Mouse (Mus musculus) kidney, adult 2 months (tissue): ENCODE measurements around the gene 4930444G20Rik. TPM values are rescaled to one million over a fixed set of nuclear protein-coding genes. Genes with fewer than 3 reads are reported as not detected.
"Not testable (repeated sequence)": the region's sequence is repeated elsewhere in the genome, so short reads cannot be mapped to it uniquely, and the experiment has no call there.

Experiments used
- DNase-seq: peaks from one replicate; pipeline ENCODE4 v3.0.0; 2021
- H3K27ac ChIP-seq: fragments of 200-500 bp; 2 replicates; pipeline ENCODE4 v1.5.1; 2012; ENCODE audit warnings: low read depth, low read length, control low read depth, inconsistent platforms; ENCODE audit not compliant: insufficient read depth
- H3K27me3 ChIP-seq: fragments of 200-500 bp; replicated peaks from 2 replicates; pipeline ENCODE4 v1.6.1; 2012; ENCODE audit warnings: mild to moderate bottlenecking, moderate library complexity, low read length, inconsistent platforms; ENCODE audit not compliant: control insufficient read depth, insufficient read depth
- H3K36me3 ChIP-seq: fragments of 200-500 bp; 2 replicates; pipeline ENCODE4 v1.6.1; 2012; ENCODE audit warnings: mild to moderate bottlenecking, moderate library complexity, low read length, inconsistent platforms; ENCODE audit not compliant: control insufficient read depth, insufficient read depth
- H3K4me1 ChIP-seq: fragments of 200-500 bp; 2 replicates; pipeline ENCODE4 v1.6.1; 2011; ENCODE audit warnings: low read length; ENCODE audit not compliant: control insufficient read depth, insufficient read depth
- H3K4me3 ChIP-seq: fragments of 200-500 bp; 2 replicates; pipeline ENCODE4 v1.5.1; 2011; ENCODE audit warnings: mild to moderate bottlenecking, low read depth, low read length, control low read depth; ENCODE audit not compliant: insufficient read depth
- CTCF ChIP-seq: fragments of 200-500 bp; conservative IDR thresholded peaks from 2 replicates; pipeline ENCODE4 v1.5.1; 2011; ENCODE audit warnings: low read depth, mild to moderate bottlenecking, control low read depth, low read length, moderate library complexity, mixed read lengths; ENCODE audit not compliant: insufficient read depth, insufficient read length
- POLR2A ChIP-seq: fragments of 200-500 bp; IDR thresholded peaks from one replicate; pipeline ENCODE4 v1.6.1; 2011; ENCODE audit warnings: low read depth, low read length, control low read depth
- WGBS: fragments of 180-500 bp; shearing (Covaris S2); methylation state at CpG from one replicate; pipeline ENCODE4 v1.1.7; 2018; 5-methylcytosine and 5-hydroxymethylcytosine counted together
- polyA plus RNA-seq: library from polyadenylated mRNA; depleted of rRNA; stranded (reverse); fragments of >200 nt; gene quantifications from 2 replicates; pipeline ENCODE4 v1.2.3, GENCODE M21; 2012; rRNA removed

Gene 4930444G20Rik
- polyA plus RNA-seq, 1 experiment = not detected

DNA sequence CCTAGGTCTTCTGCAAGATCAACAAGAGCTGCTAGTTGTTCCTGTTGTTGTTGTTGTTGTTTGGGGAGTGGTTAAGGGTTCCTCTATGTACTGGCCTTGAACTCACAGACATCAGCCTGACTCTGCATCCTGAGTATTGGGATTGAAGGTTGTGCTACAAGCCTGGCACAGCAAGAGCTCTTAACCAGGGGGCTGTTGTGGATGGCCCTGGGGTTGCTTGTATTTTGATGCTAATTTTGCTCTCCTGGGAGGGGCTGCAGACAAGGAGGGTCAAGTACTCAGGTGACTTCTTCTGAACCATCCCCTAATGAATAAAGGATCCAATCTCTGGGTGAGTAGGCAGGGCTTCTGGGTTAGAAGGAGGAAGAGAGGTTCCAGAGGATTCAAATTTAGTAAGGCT is 12.6 kb downstream of the 4930444G20Rik start:
- H3K27ac ChIP-seq = no peak overlapping the region
- no peak for DNase-seq
- no peaks in the 10 kb centered on the region for H3K36me3 ChIP-seq
- H3K4me1 ChIP-seq = no peaks in the 10 kb centered on the region
- TF ChIP-seq CTCF (no peak), POLR2A (no peak)
- H3K4me3 ChIP-seq = no peak overlapping the region
- no peaks in the 10 kb centered on the region for H3K27me3 ChIP-seq

DNA sequence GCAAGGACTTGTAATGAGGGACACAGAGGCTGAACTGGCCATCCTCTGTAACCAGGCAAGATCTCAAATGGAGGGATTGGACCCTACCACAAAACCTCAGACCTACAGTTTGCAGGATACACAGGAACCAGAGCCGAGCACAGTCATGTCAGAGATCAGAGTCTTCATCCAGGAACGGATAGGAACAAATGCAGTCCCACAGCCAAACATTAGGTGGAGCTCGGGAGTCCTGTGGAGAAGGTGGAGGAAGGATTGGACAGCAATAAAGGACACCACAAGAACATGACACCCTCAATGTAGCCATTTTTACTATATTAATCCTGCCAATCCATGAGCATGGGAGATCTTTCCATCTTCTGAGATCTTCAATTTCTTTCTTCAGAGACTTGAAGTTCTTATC is 31.6 kb downstream of the 4930444G20Rik start:
- DNase-seq = peak; percentile 65
- WGBS = 3% methylated on average over 3 of the region's 3 CpGs
- H3K4me3 ChIP-seq, H3K27ac ChIP-seq, H3K36me3 ChIP-seq, H3K4me1 ChIP-seq, H3K27me3 ChIP-seq: not testable (repeated sequence)
- TF ChIP-seq CTCF = peak; percentile 67

DNA sequence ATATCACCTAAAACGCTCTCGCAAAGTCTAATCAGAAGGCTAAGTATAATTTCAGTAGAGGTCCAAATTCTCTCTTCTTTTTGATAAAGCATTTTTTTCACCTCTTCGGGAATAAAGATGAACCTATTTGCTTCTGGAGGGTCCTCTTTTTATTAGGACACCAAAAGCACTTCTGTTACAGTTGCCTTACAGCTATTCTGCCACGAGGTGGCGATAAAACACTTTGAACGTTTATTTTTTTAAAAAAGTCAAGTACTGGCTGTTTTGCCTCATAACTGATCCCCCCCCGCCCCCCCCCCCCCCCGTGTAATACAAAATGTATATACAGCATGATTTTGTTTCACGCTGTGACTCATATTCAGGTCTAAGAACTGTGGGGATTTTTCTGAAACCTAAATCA is 33.6 kb downstream of the 4930444G20Rik start:
- Histone ChIP-seq H3K4me1 (no peaks in the 10 kb centered on the region), H3K4me3 (no peak overlapping the region), H3K27me3 (no peaks in the 10 kb centered on the region), H3K36me3 (no peaks in the 10 kb centered on the region), H3K27ac (no peak overlapping the region)
- TF ChIP-seq POLR2A (no peak), CTCF (no peak)
- 12% methylated on average over 9 of the region's 9 CpGs for WGBS
- peak; percentile 37 for DNase-seq

DNA sequence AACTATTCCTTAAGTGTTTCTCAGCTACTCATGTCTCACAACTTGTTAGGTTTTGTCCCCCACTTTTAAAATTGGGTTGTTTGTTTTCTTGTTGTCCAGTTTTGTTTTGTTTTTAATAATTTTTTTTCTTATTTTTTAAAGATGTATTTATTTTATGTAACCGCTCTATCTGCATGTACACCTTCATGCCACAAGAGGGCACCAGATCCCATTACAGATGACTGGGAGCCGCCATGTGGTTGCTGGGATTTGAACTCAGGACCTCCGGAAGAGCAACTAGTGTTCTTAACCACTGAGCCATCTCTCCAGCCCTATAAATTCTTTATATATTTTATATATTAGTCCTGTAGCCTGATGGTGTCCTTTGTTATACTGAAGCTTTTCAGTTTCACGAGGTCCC is 49.3 kb downstream of the 4930444G20Rik start:
- no peak for DNase-seq
- Histone ChIP-seq H3K4me1 (peaks cover 4% of the 10 kb centered on the region; the same call in 1 of the 2 replicates), H3K27me3 (no peaks in the 10 kb centered on the region), H3K4me3 (no peak overlapping the region), H3K27ac (no peak overlapping the region), H3K36me3 (no peaks in the 10 kb centered on the region)
- WGBS = 98% methylated on average over 4 of the region's 4 CpGs
- no peak for TF ChIP-seq POLR2A
- TF ChIP-seq CTCF = 0 out of 2 replicates have a peak, but pooled peaks have one; percentile 17

DNA sequence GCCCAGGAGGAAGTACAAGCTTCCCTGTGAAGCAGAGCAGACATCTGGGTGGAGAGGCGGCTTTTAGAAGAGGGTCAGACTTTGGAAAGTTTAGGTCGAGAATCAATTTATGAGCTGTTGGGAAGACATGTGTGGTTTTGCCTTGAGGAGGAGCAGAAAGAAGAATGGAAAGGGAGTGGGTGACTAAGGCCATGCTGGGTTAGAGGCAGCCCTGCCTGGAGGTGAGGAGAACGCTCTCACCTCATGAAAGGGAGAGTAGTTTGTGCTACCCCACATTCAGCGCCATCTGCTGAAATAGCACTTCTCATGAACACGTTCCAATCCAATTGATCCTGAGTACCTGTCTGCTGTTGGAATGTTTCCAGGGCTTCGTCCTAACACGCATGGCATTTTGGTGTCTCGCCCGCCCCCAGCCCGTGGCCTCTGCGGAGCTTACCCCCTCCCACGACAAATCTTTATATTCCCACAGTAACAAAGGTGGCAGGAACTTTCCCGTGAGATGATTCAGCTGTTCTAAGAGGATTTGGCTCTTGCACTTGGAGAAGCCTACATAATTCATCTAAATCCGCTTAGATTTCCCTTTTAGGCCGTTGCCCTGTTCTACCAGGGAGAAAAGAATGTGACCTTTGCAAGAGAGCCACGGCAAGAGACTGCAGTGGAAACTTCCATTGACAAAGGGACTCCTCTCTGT is 50.3 kb downstream of the 4930444G20Rik start:
- no peaks in the 10 kb centered on the region for H3K36me3 ChIP-seq
- no peak overlapping the region for H3K4me3 ChIP-seq
- H3K27me3 ChIP-seq = no peaks in the 10 kb centered on the region
- TF ChIP-seq POLR2A (no peak), CTCF (no peak)
- DNase-seq = peak; percentile 31
- peaks cover 4% of the 10 kb centered on the region; the same call in 1 of the 2 replicates for H3K4me1 ChIP-seq
- 41% methylated on average over 16 of the region's 16 CpGs for WGBS
- peak overlapping the region; percentile 12; the same call in 1 of the 2 replicates for H3K27ac ChIP-seq

Other genes starting within 250 kb of the 4930444G20Rik start
- gene Sgk1, start 185.9 kb downstream of the 4930444G20Rik start, polyA plus RNA-seq = 73.3 and 76.5 TPM in 2 replicates
- 3.6 and 7.5 TPM in 2 replicates for gene E030030I06Rik, start 81.2 kb upstream of the 4930444G20Rik start, polyA plus RNA-seq
- 0.16 and 0.22 TPM in 2 replicates for gene Raet1e, start 90.5 kb upstream of the 4930444G20Rik start, polyA plus RNA-seq
- gene H60b, start 90.5 kb upstream of the 4930444G20Rik start, polyA plus RNA-seq = 0.16 and 0.25 TPM in 2 replicates